Mouse (Mus musculus) liver, postnatal 0 days (tissue): ENCODE data around the gene Slc26a5.

Experiments
- CTCF ChIP-seq: sonication (generic); IDR thresholded peaks from 2 replicates; pipeline ENCODE4 v1.5.1; 2016; ENCODE audit warnings: antibody characterized with exemption, low read depth
- EP300 ChIP-seq: IDR thresholded peaks from 2 replicates; pipeline ENCODE4 v1.6.1; 2016; ENCODE audit warnings: antibody characterized with exemption, low read depth, mild to moderate bottlenecking

GRCm38 (mm10) chr5:21787186-21788105, 78.0 kb downstream of the Slc26a5 start:
- no peak for TF ChIP-seq CTCF
- no peak for TF ChIP-seq EP300
